Mouse (Mus musculus) midbrain, embryonic 10.5 days (tissue): ENCODE measurements around the gene Col5a1. TPM values are rescaled to one million over a fixed set of nuclear protein-coding genes. Genes with fewer than 3 reads are reported as not detected.
A peak's percentile ranks its signal among the peaks of the same experiment; 100 is the strongest.

ENCODE experiments used
- DNase-seq: peaks from one replicate; pipeline ENCODE4 v3.0.0-alpha.2; 2017; ENCODE audit warnings: low spot score
- H3K27ac ChIP-seq: fragments of 300-500 bp; sonication (generic); replicated peaks from 2 replicates; pipeline ENCODE4 v1.5.1; 2016; ENCODE audit warnings: mild to moderate bottlenecking
- H3K27me3 ChIP-seq: fragments of 300-500 bp; sonication (generic); 2 replicates; pipeline ENCODE4 v1.6.1; 2016; ENCODE audit warnings: low read depth, mild to moderate bottlenecking; ENCODE audit not compliant: poor library complexity, severe bottlenecking
- H3K36me3 ChIP-seq: fragments of 300-500 bp; sonication (generic); 2 replicates; pipeline ENCODE4 v1.6.1; 2016; ENCODE audit warnings: mild to moderate bottlenecking, moderate library complexity
- H3K4me1 ChIP-seq: fragments of 300-500 bp; sonication (generic); 2 replicates; pipeline ENCODE4 v1.6.1; 2016
- H3K4me3 ChIP-seq: fragments of 300-500 bp; sonication (generic); 2 replicates; pipeline ENCODE4 v1.5.1; 2016; ENCODE audit warnings: mild to moderate bottlenecking, moderate library complexity
- H3K9me3 ChIP-seq: fragments of 300-500 bp; sonication (generic); replicated peaks from 2 replicates; pipeline ENCODE4 v1.6.1; 2016; ENCODE audit warnings: mild to moderate bottlenecking
- WGBS: fragments of 180-500 bp; shearing (Covaris S2); methylation state at CpG from one replicate; pipeline ENCODE4 v1.1.7; 2016; 5-methylcytosine and 5-hydroxymethylcytosine counted together
- polyA plus RNA-seq: library from polyadenylated mRNA; unstranded; fragments of >200 nt; fragmentation: Nextera tagmentation; extraction: Ambion mirVana; gene quantifications from 2 replicates; pipeline ENCODE4 v1.2.1, GENCODE M21; 2016

Col5a1 gene
- polyA plus RNA-seq, 1 experiment from 2014 or later: 16.2 TPM

DNA sequence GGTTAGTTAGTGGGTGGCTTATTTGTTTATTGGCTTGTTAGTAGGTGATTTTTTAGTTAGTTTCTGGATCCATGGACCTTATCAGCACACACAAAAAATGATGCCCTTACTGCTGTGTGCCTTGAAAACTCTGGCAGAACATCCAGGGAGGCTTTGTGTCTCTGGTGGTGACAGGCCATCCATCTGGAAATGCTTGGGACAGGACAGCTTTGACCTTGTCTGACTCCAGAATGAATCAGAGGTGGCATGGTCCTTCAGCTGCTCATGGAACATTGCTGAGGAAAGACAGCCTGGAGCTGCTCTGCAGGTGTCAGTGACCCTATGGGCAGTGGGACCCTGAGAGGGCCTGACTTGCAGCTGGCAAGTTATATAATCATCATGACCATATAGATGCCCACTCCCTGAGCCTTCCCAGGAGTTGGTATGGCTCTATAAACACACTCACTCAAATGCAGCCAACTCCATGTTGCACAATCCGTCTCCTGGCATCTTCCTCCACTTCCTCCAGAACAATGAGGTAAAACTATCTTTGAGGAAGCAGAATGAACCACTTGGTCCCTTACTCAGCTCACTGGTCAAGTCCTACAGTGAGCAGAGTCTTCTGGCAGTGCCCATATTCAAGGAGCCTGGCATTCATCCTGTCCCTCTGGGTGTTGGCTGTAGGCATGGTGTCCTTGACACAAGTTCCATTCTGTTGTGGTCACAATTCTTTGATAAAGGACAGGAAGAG, 26.5 kb downstream of the Col5a1 start:
- no peaks in the 10 kb centered on the region for H3K9me3 ChIP-seq
- WGBS: 88% methylated on average over 1 of the region's 1 CpGs
- no peak overlapping the region for H3K27ac ChIP-seq
- no peak overlapping the region for H3K4me3 ChIP-seq
- no peak for DNase-seq
- no peaks in the 10 kb centered on the region for H3K27me3 ChIP-seq
- H3K4me1 ChIP-seq: peaks cover 9% of the 10 kb centered on the region
- no peaks in the 10 kb centered on the region for H3K36me3 ChIP-seq

DNA sequence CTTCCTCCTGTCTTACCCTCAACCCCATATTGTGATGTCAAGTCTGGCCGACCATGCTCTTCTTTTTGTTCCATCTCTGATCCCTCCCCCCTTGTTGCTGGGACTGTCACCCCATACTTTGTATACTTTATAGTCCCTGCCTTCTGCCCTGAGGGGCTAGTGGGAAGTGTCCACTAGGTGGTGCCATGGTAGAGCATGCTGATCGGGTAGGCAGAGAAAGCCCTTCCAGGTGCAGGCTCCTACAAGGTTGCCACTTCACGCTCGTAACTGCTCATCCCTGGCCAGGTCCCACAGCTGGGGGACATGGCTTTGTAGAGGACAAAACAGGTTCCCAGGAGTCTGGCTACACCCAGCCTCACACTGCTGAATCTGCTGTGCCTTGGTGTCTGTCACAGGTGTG, 29.5 kb downstream of the Col5a1 start:
- 70% methylated on average over 4 of the region's 4 CpGs for WGBS
- Histone ChIP-seq H3K36me3 (no peaks in the 10 kb centered on the region), H3K9me3 (no peaks in the 10 kb centered on the region)

DNA sequence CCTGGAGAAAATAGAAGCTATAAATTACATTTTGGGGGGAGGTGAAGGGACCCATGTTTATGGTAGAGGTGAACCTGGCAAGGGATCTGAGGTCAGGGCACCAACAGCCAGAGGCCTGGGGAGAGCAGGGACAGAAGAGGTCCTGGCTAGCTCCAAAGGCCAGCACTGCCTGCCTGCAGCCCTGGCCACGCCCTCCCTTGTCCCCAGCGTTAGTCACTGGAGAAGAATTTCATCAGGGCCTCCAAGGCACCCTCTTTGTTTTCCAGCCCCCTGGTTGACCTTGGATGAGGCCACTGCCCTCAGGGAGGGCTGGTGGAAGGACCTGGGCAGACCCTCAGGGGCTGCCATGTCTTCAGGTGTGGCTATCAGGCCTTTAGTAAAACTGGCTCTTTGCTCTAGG, 30.1 kb downstream of the Col5a1 start:
- no peak for DNase-seq
- Histone ChIP-seq H3K4me3 (no peak overlapping the region), H3K27ac (peak overlapping the region; percentile 55), H3K9me3 (no peaks in the 10 kb centered on the region), H3K27me3 (no peaks in the 10 kb centered on the region), H3K36me3 (no peaks in the 10 kb centered on the region), H3K4me1 (peaks cover 9% of the 10 kb centered on the region)
- 57% methylated on average over 2 of the region's 2 CpGs for WGBS

More for the DNA sequence above, 29.5 kb downstream of the Col5a1 start:
- no peak for DNase-seq
- no peak overlapping the region for H3K4me3 ChIP-seq
- H3K27me3 ChIP-seq: no peaks in the 10 kb centered on the region
- peaks cover 9% of the 10 kb centered on the region for H3K4me1 ChIP-seq
- no peak overlapping the region; the same call in 1 of the 2 replicates for H3K27ac ChIP-seq

DNA sequence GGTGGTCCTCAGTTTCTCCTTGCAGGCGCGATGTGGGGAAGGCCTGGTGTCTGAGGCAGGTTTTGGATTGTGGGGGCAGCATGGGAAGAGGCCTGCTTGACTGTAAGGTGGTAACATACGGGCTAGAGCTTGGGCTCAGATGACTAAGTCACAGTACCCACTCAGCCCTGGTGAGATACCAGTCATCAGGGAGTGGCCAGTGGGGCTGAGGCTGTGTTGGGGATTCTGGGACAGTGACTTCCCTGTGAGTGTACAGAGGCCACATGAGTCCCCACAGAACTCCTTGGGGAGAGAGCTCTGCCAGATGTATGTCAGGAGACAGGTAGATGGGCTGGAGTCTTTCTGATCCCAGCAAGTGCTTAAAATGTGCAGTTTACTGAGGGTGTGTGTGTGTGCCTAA, 31.0 kb downstream of the Col5a1 start:
- peaks cover 9% of the 10 kb centered on the region for H3K4me1 ChIP-seq
- no peak overlapping the region for H3K4me3 ChIP-seq
- DNase-seq: no peak
- no peaks in the 10 kb centered on the region for H3K36me3 ChIP-seq
- H3K27ac ChIP-seq: no peak overlapping the region
- no peaks in the 10 kb centered on the region for H3K9me3 ChIP-seq
- whole genome bisulfite sequencing: 90% methylated on average over 3 of the region's 3 CpGs
- no peaks in the 10 kb centered on the region for H3K27me3 ChIP-seq

DNA sequence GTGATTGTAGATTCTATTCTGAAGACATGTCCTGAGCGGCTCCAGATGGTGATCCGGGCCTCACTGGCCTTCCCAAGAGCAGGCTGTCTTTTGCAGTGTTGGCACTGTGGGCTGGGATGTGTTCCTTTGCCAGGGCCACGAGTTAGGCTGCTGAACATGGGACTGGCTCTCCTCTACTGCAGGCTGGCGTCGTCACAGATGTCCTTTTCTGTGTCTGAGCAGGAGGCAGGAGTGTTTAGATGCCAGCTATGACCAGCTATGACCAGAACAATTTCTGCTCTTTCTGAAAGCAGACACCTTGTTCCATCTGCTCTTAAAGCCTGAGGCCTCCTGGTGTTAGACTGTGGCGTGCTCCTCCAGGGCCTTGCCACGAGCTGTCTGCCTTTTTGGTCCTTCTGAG, 31.9 kb downstream of the Col5a1 start:
- no peak overlapping the region for H3K27ac ChIP-seq
- H3K4me1 ChIP-seq: peaks cover 9% of the 10 kb centered on the region
- no peaks in the 10 kb centered on the region for H3K36me3 ChIP-seq
- 84% methylated on average over 7 of the region's 7 CpGs for WGBS
- H3K27me3 ChIP-seq: no peaks in the 10 kb centered on the region
- no peak for DNase-seq
- no peaks in the 10 kb centered on the region for H3K9me3 ChIP-seq
- no peak overlapping the region for H3K4me3 ChIP-seq

DNA sequence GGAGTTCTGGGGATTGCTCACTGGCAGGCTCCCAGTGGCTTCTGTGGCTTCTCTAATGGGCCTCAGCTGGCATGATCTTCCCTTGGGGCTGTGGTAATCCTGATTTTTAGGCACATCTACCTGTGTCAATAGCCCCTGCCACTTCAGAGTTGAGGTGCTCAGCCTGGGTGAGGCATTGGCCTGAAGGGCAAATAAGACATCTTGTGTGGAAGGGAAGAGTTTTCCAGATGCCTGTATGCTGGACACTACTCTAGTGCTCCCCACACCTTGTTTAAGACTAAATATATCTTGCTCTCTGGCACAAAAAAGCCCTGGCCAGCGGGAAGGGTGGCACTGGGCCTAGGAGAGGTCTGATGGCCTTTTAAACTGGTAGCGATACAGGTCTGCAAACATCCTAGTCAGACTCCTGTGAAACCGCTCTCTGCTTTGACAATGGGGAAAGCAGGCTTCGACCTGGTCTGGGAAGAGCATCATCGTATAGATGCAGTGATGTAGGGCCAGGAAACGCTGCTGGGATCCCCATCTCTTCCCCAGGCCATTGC, 33.2 kb downstream of the Col5a1 start:
- Histone ChIP-seq H3K27me3 (no peaks in the 10 kb centered on the region), H3K4me3 (no peak overlapping the region), H3K27ac (no peak overlapping the region), H3K9me3 (no peaks in the 10 kb centered on the region), H3K4me1 (peaks cover 9% of the 10 kb centered on the region), H3K36me3 (no peaks in the 10 kb centered on the region)
- DNase-seq: no peak
- 90% methylated on average over 6 of the region's 6 CpGs for WGBS

DNA sequence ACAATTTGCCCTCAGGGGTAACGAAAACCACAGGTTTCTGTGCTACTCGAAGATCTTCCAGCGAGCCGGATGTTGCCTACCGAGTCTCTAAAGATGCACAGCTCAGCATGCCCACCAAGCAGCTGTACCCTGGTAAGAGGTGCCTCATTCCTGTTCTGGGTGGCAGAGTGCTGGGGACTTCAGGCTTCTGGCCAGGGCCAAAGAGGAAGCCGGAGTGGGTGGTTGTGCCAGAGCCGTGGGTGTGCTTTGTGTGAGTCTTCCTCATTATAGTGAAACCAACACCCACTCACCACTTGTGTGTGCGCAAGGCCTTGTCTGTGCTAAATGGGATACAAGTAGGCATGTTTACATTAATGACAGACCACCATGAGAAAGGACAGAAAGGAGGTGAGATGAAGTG, 35.8 kb downstream of the Col5a1 start:
- Histone ChIP-seq H3K4me3 (no peak overlapping the region), H3K27me3 (no peaks in the 10 kb centered on the region), H3K4me1 (no peaks in the 10 kb centered on the region), H3K36me3 (no peaks in the 10 kb centered on the region), H3K27ac (no peak overlapping the region), H3K9me3 (no peaks in the 10 kb centered on the region)
- 92% methylated on average over 8 of the region's 8 CpGs for WGBS
- no peak for DNase-seq

DNA sequence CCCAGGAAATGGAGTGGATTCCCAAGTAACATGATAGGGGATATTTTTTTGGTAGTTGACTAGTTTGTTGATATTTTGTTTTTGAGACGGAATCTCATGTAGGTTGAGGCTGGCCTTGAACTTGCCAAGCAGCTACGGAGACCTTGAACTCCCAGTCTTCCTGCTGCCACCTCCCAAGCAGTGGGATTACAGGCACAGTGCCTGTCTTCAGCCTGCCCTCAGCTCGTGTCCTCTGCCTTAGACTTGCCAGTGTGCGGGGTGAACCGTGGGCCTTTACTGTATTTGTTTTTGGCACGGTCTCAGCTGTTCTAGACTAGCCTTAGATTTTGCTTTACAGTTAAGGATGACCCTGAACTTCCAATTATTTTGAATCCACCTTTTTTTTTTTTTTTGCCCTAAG, 37.5 kb downstream of the Col5a1 start:
- no peaks in the 10 kb centered on the region for H3K9me3 ChIP-seq
- no peak overlapping the region for H3K27ac ChIP-seq
- H3K36me3 ChIP-seq: no peaks in the 10 kb centered on the region
- no peaks in the 10 kb centered on the region for H3K4me1 ChIP-seq
- 88% methylated on average over 6 of the region's 6 CpGs for WGBS
- no peaks in the 10 kb centered on the region for H3K27me3 ChIP-seq
- H3K4me3 ChIP-seq: no peak overlapping the region
- no peak for DNase-seq

DNA sequence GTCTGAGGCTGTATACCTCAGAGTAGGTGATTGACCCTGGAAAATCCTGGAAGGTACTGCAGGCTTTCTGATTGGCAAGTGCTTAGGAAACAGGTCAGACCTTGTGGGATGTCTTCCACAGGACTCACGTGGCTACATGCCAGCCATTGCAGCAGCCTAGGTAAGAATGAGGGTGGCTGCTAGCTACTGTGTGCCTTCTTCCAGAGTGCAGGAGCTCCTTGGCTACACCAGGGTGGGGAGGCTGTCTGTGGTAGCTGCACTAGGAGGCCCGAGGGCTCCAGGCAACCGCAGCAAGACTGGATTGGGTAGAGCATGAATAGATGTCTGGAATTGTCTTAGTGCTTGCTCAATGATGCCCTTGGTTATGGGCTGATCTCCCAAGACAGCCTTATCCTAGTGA, 38.2 kb downstream of the Col5a1 start:
- H3K4me3 ChIP-seq: no peak overlapping the region
- WGBS: 89% methylated on average over 3 of the region's 3 CpGs
- H3K36me3 ChIP-seq: no peaks in the 10 kb centered on the region
- H3K4me1 ChIP-seq: no peaks in the 10 kb centered on the region
- no peaks in the 10 kb centered on the region for H3K27me3 ChIP-seq
- H3K9me3 ChIP-seq: no peaks in the 10 kb centered on the region
- DNase-seq: no peak
- no peak overlapping the region for H3K27ac ChIP-seq

DNA sequence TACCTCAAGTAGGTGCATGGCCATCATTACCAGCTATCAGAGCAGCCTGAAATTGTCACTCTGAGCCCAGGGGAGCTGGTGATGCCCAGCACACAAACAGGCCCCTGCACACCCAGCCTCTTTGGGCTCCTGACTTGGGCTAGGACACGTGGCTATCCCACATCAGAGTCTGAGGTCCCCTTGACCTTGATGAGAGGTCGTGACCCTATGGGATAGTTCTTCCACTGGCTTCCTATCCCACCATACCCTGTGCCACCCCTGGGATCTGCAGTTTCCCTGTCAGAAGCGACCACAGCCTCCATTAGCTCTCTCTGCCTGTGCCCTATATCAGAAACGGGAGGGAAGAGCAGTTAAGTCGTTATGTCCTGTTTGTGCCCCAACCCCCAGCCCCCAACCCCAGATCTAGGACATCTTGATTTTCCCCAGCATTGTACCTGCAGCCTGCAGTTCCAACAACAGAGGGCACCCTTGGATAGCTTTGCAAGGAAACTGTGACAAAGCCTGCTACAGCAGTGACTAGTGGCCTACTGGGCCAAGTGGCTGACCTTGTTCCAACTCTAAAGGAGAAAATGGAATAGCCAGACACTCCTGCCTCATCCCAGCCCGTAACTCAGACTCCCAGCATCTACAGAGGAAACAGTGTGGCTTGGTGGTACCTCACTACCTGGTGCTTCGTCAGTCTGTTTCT, 40.4 kb downstream of the Col5a1 start:
- Histone ChIP-seq H3K9me3 (no peaks in the 10 kb centered on the region), H3K27me3 (no peaks in the 10 kb centered on the region), H3K36me3 (no peaks in the 10 kb centered on the region), H3K4me1 (peaks cover 2% of the 10 kb centered on the region; the same call in 1 of the 2 replicates), H3K27ac (no peak overlapping the region), H3K4me3 (no peak overlapping the region)
- 66% methylated on average over 7 of the region's 7 CpGs for WGBS
- peak; percentile 30 for DNase-seq

DNA sequence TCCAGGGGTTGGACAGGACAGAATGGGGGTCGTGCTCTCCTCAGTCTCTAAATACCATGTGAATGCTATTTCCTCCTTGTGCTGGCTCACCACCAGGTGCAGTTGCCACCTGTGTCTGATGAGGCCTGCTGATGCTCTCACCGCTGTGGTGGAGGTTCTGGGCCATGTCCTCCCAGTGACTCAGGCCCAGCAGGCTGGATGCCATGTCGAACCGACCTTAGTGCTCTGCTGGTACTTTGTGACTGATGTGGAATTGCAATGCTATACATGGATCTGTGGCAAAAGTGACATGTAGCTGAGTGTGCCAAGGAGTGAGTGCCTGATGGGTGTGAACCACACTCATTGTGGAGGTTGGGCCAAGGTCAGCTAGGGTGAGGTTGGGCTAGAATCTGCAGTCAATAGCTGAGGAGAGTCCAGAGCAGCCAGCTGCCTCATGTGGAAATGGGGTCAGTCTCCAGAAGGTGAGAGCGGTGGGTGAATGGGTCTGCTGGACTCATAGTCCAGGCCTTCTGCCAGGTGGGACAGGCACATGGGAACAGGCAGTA, 44.3 kb downstream of the Col5a1 start:
- H3K9me3 ChIP-seq: no peaks in the 10 kb centered on the region
- DNase-seq: no peak
- no peak overlapping the region; the same call in 1 of the 2 replicates for H3K27ac ChIP-seq
- peaks cover 8% of the 10 kb centered on the region; the same call in 1 of the 2 replicates for H3K4me1 ChIP-seq
- H3K4me3 ChIP-seq: no peak overlapping the region
- 85% methylated on average over 5 of the region's 5 CpGs for WGBS
- H3K27me3 ChIP-seq: no peaks in the 10 kb centered on the region
- no peaks in the 10 kb centered on the region for H3K36me3 ChIP-seq

DNA sequence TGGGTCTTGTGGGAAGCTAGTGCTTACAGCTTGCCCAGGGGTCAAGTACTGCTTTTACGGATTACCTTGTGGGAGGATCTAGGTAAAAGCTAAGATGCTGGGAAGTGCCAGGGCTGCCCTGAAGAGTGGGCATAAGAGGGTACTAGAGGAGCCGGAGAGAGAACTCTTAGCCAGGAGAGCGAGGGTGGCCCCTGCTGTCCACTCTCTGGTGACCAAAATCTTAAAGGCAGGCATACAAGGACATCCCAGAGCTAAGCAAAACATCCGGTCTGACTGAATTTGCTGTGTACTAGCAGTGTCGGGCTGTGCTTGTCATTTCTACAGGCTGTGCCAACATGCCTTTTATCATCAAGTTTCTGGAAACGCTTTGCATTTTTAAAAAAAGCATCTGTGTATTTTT, 44.9 kb downstream of the Col5a1 start:
- Histone ChIP-seq H3K27ac (no peak overlapping the region), H3K4me1 (peaks cover 8% of the 10 kb centered on the region; the same call in 1 of the 2 replicates), H3K36me3 (no peaks in the 10 kb centered on the region), H3K9me3 (no peaks in the 10 kb centered on the region), H3K4me3 (no peak overlapping the region), H3K27me3 (no peaks in the 10 kb centered on the region)
- DNase-seq: no peak
- 84% methylated on average over 6 of the region's 6 CpGs for WGBS

DNA sequence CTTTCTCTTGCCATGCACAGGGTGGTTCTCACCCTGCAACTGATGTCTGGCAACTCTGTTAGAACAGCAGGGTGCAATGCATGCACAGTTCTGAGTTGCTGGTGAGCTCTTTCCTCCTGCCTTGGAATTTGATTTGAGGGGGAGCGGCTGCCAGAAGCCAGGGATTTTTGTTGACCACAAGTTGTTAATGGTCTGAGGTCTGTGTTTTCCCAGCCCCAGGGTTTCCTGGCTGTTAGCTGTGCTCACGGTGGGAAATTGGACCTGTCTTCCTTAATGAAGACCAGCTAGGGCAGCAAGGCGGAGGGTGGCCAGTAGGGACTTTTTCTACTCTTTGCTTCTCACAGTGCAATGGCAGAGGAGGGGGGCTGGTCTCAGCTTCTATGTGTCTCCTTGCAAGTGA, 45.7 kb downstream of the Col5a1 start:
- DNase-seq: no peak
- Histone ChIP-seq H3K27ac (no peak overlapping the region), H3K4me3 (no peak overlapping the region), H3K27me3 (no peaks in the 10 kb centered on the region), H3K9me3 (no peaks in the 10 kb centered on the region), H3K36me3 (no peaks in the 10 kb centered on the region), H3K4me1 (peaks cover 8% of the 10 kb centered on the region; the same call in 1 of the 2 replicates)
- WGBS: 50% methylated on average over 3 of the region's 3 CpGs
